Comparison of ENCODE assay signal across 30 mouse cellular contexts in genomic region chr4:142234828-142235227, GRCm38 (mm10). TPM values are rescaled to one million over a fixed set of nuclear protein-coding genes. Genes with fewer than 3 reads are reported as not detected.
A peak's percentile ranks its signal among the peaks of the same experiment; 100 is the strongest.
DNase-seq lines count a peak whose midpoint lies in the region; ATAC-seq and TF ChIP-seq lines count a peak whose summit lies in the region.
"Had no signal": no experiment of that assay in that cellular context is flagged by ENCODE, and none has a peak within 500 bp of the region (broad histone marks: within the 10 kb centered on the region; RNA-seq: fewer than 3 reads in every experiment).

No protein-coding gene starts in this region.

- no peak overlapping the region for H3K4me3 ChIP-seq in lung, postnatal 0 days (ENCODE audit: low read depth, low read length)
- no peak overlapping the region for H3K4me3 ChIP-seq in stomach, postnatal 0 days (ENCODE audit: low read depth, low read length)
- H3K4me3 ChIP-seq: embryonic facial prominence, embryonic 15.5 days; forebrain, embryonic 12.5 days; heart, embryonic 13.5 days; hindbrain, embryonic 15.5 days; liver, embryonic 12.5 days; megakaryocyte, embryonic 14.5 days; midbrain, embryonic 12.5 days; myocyte; neural tube, embryonic 13.5 days had no signal

- WGBS in lung, postnatal 0 days: 74% methylated on average over 9 of the region's 9 CpGs
- WGBS in stomach, postnatal 0 days: 74% methylated on average over 9 of the region's 9 CpGs

- no peak overlapping the region for H3K9ac ChIP-seq in lung, postnatal 0 days (replicated peaks; ENCODE audit: low read depth)
- no peak overlapping the region for H3K9ac ChIP-seq in stomach, postnatal 0 days (ENCODE audit: low read length)
- H3K9ac ChIP-seq: embryonic facial prominence, embryonic 15.5 days; forebrain, embryonic 12.5 days; forebrain, postnatal 0 days; heart, embryonic 13.5 days; hindbrain, embryonic 15.5 days; liver, embryonic 12.5 days; liver, postnatal 0 days; midbrain, embryonic 12.5 days; neural tube, embryonic 13.5 days had no signal

- no peak for ATAC-seq in lung, postnatal 0 days
- ATAC-seq in stomach, postnatal 0 days (ENCODE audit: low FRiP score, low TSS enrichment): no peak
- ATAC-seq: forebrain, postnatal 0 days; inflammation-experienced regulatory T-cells, adult 6 months; liver, embryonic 12.5 days; liver, postnatal 0 days had no signal

- H3K27ac ChIP-seq in lung, postnatal 0 days (ENCODE audit: low read length): peak overlapping the region; percentile 6; the same call in 1 of the 2 replicates
- H3K27ac ChIP-seq in stomach, postnatal 0 days (replicated peaks): no peak overlapping the region
- H3K27ac ChIP-seq: embryonic facial prominence, embryonic 15.5 days; forebrain, embryonic 12.5 days; heart, embryonic 13.5 days; hindbrain, embryonic 15.5 days; liver, embryonic 12.5 days; midbrain, embryonic 12.5 days; neural tube, embryonic 13.5 days had no signal

- peak; percentile 58 for DNase-seq in kidney, adult 18-20 months
- DNase-seq in kidney, postnatal 14 days: no peak
- DNase-seq in lung, postnatal 0 days (ENCODE audit: low spot score): no peak
- DNase-seq in lung, postnatal 25 days (ENCODE audit: low spot score): no peak
- peak; percentile 89 for DNase-seq in R1 (ENCODE audit: low read depth, low spot score)
- DNase-seq in stomach, postnatal 0 days (ENCODE audit: low spot score): no peak
- no peak for DNase-seq in natural killer cell, adult 2 months (ENCODE audit: low spot score in 2 of 2)
- no peak for DNase-seq in thymus, postnatal 25 days
- DNase-seq: adrenal gland, postnatal 25 days; cerebellum, adult 18-20 months; cerebellum, postnatal 10 days; forebrain, postnatal 0 days; gastrocnemius, postnatal 10 days; heart, postnatal 10 days; kidney, adult 9 months; left cerebral cortex, postnatal 4 days; liver, postnatal 0 days; right cerebral cortex, postnatal 4 days; thymus, postnatal 14 days had no signal

- H3K4me1 ChIP-seq in lung, postnatal 0 days (ENCODE audit: insufficient read depth, low read depth, low read length): peaks cover 18% of the 10 kb centered on the region; the same call in 1 of the 2 replicates
- H3K4me1 ChIP-seq in stomach, postnatal 0 days (replicated peaks; ENCODE audit: control insufficient read depth, insufficient read depth): no peaks in the 10 kb centered on the region

- no peaks in the 10 kb centered on the region for H3K9me3 ChIP-seq in lung, postnatal 0 days (ENCODE audit: low read length)
- no peaks in the 10 kb centered on the region for H3K9me3 ChIP-seq in stomach, postnatal 0 days (ENCODE audit: control insufficient read depth, low read length)
- H3K9me3 ChIP-seq: embryonic facial prominence, embryonic 15.5 days; forebrain, embryonic 12.5 days; heart, embryonic 13.5 days; hindbrain, embryonic 15.5 days; liver, embryonic 12.5 days; megakaryocyte, embryonic 14.5 days; midbrain, embryonic 12.5 days; neural tube, embryonic 13.5 days had no signal

- no peak for TF ChIP-seq CTCF in lung, postnatal 0 days (IDR thresholded peaks at IDR 0.05)
- no peak for TF ChIP-seq CTCF in stomach, postnatal 0 days (IDR thresholded peaks at IDR 0.05; ENCODE audit: low read depth)

- TF ChIP-seq EP300 in lung, postnatal 0 days (IDR thresholded peaks at IDR 0.05): no peak
- TF ChIP-seq EP300 in stomach, postnatal 0 days (optimal IDR thresholded peaks at IDR 0.05): no peak

- H3K4me2 ChIP-seq in lung, postnatal 0 days (replicated peaks; ENCODE audit: low read depth, low read length): peak overlapping the region; percentile 17; the same call in 1 of the 2 replicates
- H3K4me2 ChIP-seq in stomach, postnatal 0 days (replicated peaks; ENCODE audit: low read depth): 0 out of 2 replicates have a peak overlapping the region, but pooled peaks have one; percentile 8
- H3K4me2 ChIP-seq: embryonic facial prominence, embryonic 15.5 days; forebrain, embryonic 12.5 days; heart, embryonic 13.5 days; hindbrain, embryonic 15.5 days; liver, embryonic 12.5 days; midbrain, embryonic 12.5 days; neural tube, embryonic 13.5 days had no signal

- H3K36me3 ChIP-seq in lung, postnatal 0 days (ENCODE audit: insufficient read depth, low read length): no peaks in the 10 kb centered on the region
- no peaks in the 10 kb centered on the region; the same call in 1 of the 2 replicates for H3K36me3 ChIP-seq in stomach, postnatal 0 days (ENCODE audit: control insufficient read depth, insufficient read depth, low read length)
- H3K36me3 ChIP-seq: embryonic facial prominence, embryonic 15.5 days; forebrain, embryonic 12.5 days; G1E; heart, embryonic 13.5 days; hindbrain, embryonic 15.5 days; liver, embryonic 12.5 days; midbrain, embryonic 12.5 days; neural tube, embryonic 13.5 days had no signal

- H3K27me3 ChIP-seq in lung, postnatal 0 days (replicated peaks; ENCODE audit: insufficient read depth, low read length): no peaks in the 10 kb centered on the region
- no peaks in the 10 kb centered on the region for H3K27me3 ChIP-seq in stomach, postnatal 0 days (ENCODE audit: control insufficient read depth, insufficient read depth, low read length)
- H3K27me3 ChIP-seq: embryonic facial prominence, embryonic 15.5 days; heart, embryonic 13.5 days had no signal

RNA-seq across cellular contexts. Expression of gene Kazn, which starts 4.4 kb away (rescaled TPM):
- polyA plus RNA-seq in lung, postnatal 0 days (2015; fragmentation: Nextera tagmentation; extraction: Ambion mirVana): 6.0 and 8.6 TPM in 2 replicates
- 11.4 and 13.6 TPM in 2 replicates for polyA plus RNA-seq in stomach, postnatal 0 days (2015; fragmentation: Nextera tagmentation; extraction: Ambion mirVana)
- polyA plus RNA-seq: G1E; inflammation-experienced regulatory T-cells, adult 6 months; myocyte had no signal

Comparison
In these comparisons a context has a peak if more than half of its experiments do, and no peak if none do; other contexts are left out.
1. DNase-seq: peak in kidney, adult 18-20 months (single experiment) and R1 (single experiment); none in kidney, postnatal 14 days (single experiment), lung, postnatal 0 days (single experiment), lung, postnatal 25 days (single experiment), stomach, postnatal 0 days (single experiment), natural killer cell, adult 2 months (0 of 2) and thymus, postnatal 25 days (single experiment).